Mouse (Mus musculus): ENCODE measurements at regions not wholly inside any gene's neighbourhood (a gene's known extent, or its start where the extent isn't known, plus 50 kb on each side); places are given as distances from the start of the nearest gene placed in this dataset.

GRCm38 (mm10) chr8:126160356-126160975 lies 137.9 kb upstream of the Slc35f3 start:
- no peak for DNase-seq

GRCm38 (mm10) chr8:126162748-126163371 lies 135.5 kb upstream of the Slc35f3 start:
- DNase-seq: peak; percentile 16

GRCm38 (mm10) chr8:126163954-126164353 lies 134.4 kb upstream of the Slc35f3 start:
- DNase-seq: no peak

GRCm38 (mm10) chr8:126165486-126166095 lies 132.8 kb upstream of the Slc35f3 start:
- DNase-seq: no peak

GRCm38 (mm10) chr8:126166394-126166793 lies 132.0 kb upstream of the Slc35f3 start:
- DNase-seq: no peak

- DNase-seq: no peak
Observed at GRCm38 (mm10) chr8:126174451-126174850, 123.9 kb upstream of the Slc35f3 start.

GRCm38 (mm10) chr8:126176305-126176704 lies 122.1 kb upstream of the Slc35f3 start:
- DNase-seq: no peak

GRCm38 (mm10) chr8:126177855-126178254 lies 120.5 kb upstream of the Slc35f3 start:
- no peak for DNase-seq

GRCm38 (mm10) chr8:126188741-126189285 lies 109.5 kb upstream of the Slc35f3 start:
- DNase-seq: no peak

- no peak for DNase-seq
Observed at GRCm38 (mm10) chr8:126195616-126196015, 102.7 kb upstream of the Slc35f3 start.

- no peak for DNase-seq
Observed at GRCm38 (mm10) chr8:126210561-126210960, 87.8 kb upstream of the Slc35f3 start.

- DNase-seq: no peak
Observed at GRCm38 (mm10) chr8:126212802-126213201, 85.6 kb upstream of the Slc35f3 start.

- DNase-seq: no peak
Observed at GRCm38 (mm10) chr8:126214571-126214970, 83.8 kb upstream of the Slc35f3 start.

- DNase-seq: no peak
Observed at GRCm38 (mm10) chr8:126216391-126216790, 82.0 kb upstream of the Slc35f3 start.

GRCm38 (mm10) chr8:126221631-126222030 lies 76.7 kb upstream of the Slc35f3 start:
- DNase-seq: no peak

GRCm38 (mm10) chr8:126231801-126232200 lies 66.6 kb upstream of the Slc35f3 start:
- no peak for DNase-seq

GRCm38 (mm10) chr8:126232521-126232920 lies 65.8 kb upstream of the Slc35f3 start:
- DNase-seq: no peak

GRCm38 (mm10) chr8:126239684-126240083 lies 58.7 kb upstream of the Slc35f3 start:
- DNase-seq: no peak

GRCm38 (mm10) chr8:126244321-126244720 lies 54.0 kb upstream of the Slc35f3 start:
- peak; percentile 37 for DNase-seq
